Mouse (Mus musculus) stomach, postnatal 0 days (tissue): ENCODE results near the gene Git1. TPM values are rescaled to one million over a fixed set of nuclear protein-coding genes. Genes with fewer than 3 reads are reported as not detected.

Source experiments
- ATAC-seq: fragments of 200-750 bp; cut with Nextera tagmentation; 2 replicates; pipeline ENCODE4 v1.8.0; 2017; ENCODE audit not compliant: low FRiP score, low TSS enrichment
- DNase-seq: peaks from one replicate; pipeline ENCODE4 v3.0.0-alpha.2; 2016; ENCODE audit warnings: low spot score
- H3K27ac ChIP-seq: fragments of 300-500 bp; sonication (generic); replicated peaks from 2 replicates; pipeline ENCODE4 v1.5.1; 2014; ENCODE audit warnings: mild to moderate bottlenecking, control low read depth
- H3K27me3 ChIP-seq: fragments of 300-500 bp; sonication (generic); 2 replicates; pipeline ENCODE4 v1.6.1; 2014; ENCODE audit warnings: low read length; ENCODE audit not compliant: control insufficient read depth, insufficient read depth
- H3K36me3 ChIP-seq: fragments of 300-500 bp; sonication (generic); 2 replicates; pipeline ENCODE4 v1.6.1; 2014; ENCODE audit warnings: low read length, mixed read lengths; ENCODE audit not compliant: control insufficient read depth, insufficient read depth
- H3K4me1 ChIP-seq: fragments of 300-500 bp; sonication (generic); replicated peaks from 2 replicates; pipeline ENCODE4 v1.6.1; 2014; ENCODE audit warnings: antibody characterized with exemption; ENCODE audit not compliant: control insufficient read depth, insufficient read depth
- H3K4me2 ChIP-seq: fragments of 300-500 bp; sonication (generic); replicated peaks from 2 replicates; pipeline ENCODE4 v1.6.1; 2014; ENCODE audit warnings: low read depth, mild to moderate bottlenecking, control low read depth, moderate library complexity
- H3K4me3 ChIP-seq: fragments of 300-500 bp; sonication (generic); 2 replicates; pipeline ENCODE4 v1.5.1; 2014; ENCODE audit warnings: low read depth, low read length, control low read depth
- H3K9ac ChIP-seq: fragments of 300-500 bp; sonication (generic); 2 replicates; pipeline ENCODE4 v1.6.1; 2014; ENCODE audit warnings: mild to moderate bottlenecking, low read length, control low read depth, mixed read lengths
- H3K9me3 ChIP-seq: fragments of 300-500 bp; sonication (generic); 2 replicates; pipeline ENCODE4 v1.6.1; 2016; ENCODE audit warnings: low read length; ENCODE audit not compliant: control insufficient read depth
- CTCF ChIP-seq: IDR thresholded peaks from 2 replicates; pipeline ENCODE4 v1.5.1; 2016; ENCODE audit warnings: antibody characterized with exemption, low read depth, mild to moderate bottlenecking, moderate library complexity
- EP300 ChIP-seq: optimal IDR thresholded peaks from 2 replicates; pipeline ENCODE3; 2016; ENCODE audit warnings: antibody characterized with exemption
- WGBS: fragments of 180-500 bp; shearing (Covaris S2); extraction: QIAGEN DNeasy Blood & Tissue Kit; methylation state at CpG from one replicate; pipeline ENCODE4 v1.1.7; 2014; 5-methylcytosine and 5-hydroxymethylcytosine counted together
- polyA plus RNA-seq: library from polyadenylated mRNA; unstranded; fragments of >200 nt; fragmentation: Nextera tagmentation; extraction: Ambion mirVana; gene quantifications from 2 replicates; pipeline ENCODE4 v1.2.1, GENCODE M21; 2015

The Git1 gene
- polyA plus RNA-seq, 1 experiment from 2014 or later, result 5.9 TPM

DNA sequence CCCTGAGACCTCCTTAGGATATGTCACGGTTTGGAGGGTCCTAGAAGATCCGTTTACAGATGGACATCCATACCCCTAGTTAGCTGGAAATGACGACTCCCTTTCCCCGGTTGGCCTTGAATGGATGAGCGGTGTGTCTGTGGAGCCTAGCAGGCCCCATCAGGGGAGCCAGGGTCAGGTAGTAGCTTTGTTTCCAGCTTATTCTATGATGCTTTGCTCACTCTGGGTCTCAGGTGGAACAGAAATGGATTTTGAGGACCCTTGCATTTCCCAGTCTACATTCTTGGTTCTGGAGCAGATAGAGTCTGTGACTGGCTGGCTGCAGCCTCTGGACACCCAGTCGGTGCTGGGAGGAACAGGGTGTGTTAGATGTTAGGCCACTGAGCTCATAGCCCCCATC lies 1.4 kb downstream of the Git1 start:
- WGBS, result 66% methylated on average over 6 of the region's 6 CpGs
- 0 out of 2 replicates have a peak overlapping the region, but pooled peaks have one; percentile 8 for H3K27ac ChIP-seq

DNA sequence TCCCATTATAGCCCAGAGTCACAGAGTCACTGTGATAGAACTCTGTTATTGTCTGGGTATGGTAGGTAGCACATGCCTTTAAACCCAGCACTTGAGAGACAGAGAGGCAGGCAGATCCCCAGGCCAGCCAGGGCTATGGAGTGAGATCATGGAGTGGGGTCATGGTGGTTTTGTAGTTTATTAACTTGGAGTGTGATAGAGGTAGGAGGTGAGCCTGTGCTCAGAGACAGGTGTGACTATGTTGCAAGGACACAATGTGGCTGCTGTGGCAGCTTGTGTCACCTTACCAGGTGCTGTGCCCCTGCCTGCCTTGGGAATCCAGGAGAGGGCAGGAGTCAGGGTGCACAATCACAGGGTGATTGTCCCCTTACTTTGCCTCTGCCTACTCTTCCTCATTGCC lies 2.1 kb downstream of the Git1 start:
- Histone ChIP-seq H3K27me3 (no peaks in the 10 kb centered on the region), H3K9ac (no peak overlapping the region), H3K4me2 (no peak overlapping the region), H3K4me3 (no peak overlapping the region), H3K9me3 (no peaks in the 10 kb centered on the region), H3K4me1 (peaks cover 17% of the 10 kb centered on the region), H3K36me3 (peaks cover 6% of the 10 kb centered on the region; the same call in 1 of the 2 replicates), H3K27ac (0 out of 2 replicates have a peak overlapping the region, but pooled peaks have one; percentile 4)
- TF ChIP-seq CTCF, result no peak
- no peak for TF ChIP-seq EP300
- ATAC-seq (no peak), DNase-seq (no peak)

More for the DNA sequence above, 1.4 kb downstream of the Git1 start:
- Histone ChIP-seq H3K4me3 (peak overlapping the region; percentile 82; the same call in 1 of the 2 replicates), H3K4me1 (peaks cover 16% of the 10 kb centered on the region), H3K4me2 (peak overlapping the region; percentile 91), H3K36me3 (peaks cover under 1% of the 10 kb centered on the region; the same call in 1 of the 2 replicates), H3K9me3 (no peaks in the 10 kb centered on the region), H3K27me3 (no peaks in the 10 kb centered on the region), H3K9ac (0 out of 2 replicates have a peak overlapping the region, but pooled peaks have one; percentile 91)
- DNase-seq (no peak), ATAC-seq (no peak)
- TF ChIP-seq EP300 (no peak), CTCF (no peak)

DNA sequence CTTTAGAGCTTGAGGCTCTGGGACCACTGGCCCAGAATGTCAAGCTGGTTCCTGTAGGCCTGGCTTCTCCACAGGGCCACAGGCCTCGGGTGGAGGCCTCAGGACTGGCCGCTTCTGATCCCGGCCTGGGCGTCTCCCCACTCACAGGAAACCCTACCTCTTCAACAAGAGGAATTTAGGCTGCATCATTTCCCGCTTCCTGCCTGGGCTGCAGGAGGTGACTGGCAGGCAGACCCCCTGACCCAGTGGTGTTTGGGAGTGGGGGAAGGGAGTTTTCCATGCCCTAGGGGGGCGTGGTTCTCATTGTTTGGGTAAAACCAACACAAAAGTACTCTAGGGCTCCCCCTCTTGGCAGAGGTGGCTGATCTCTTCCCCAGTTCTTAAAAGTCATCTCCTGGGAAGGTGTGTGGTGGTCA lies 4.0 kb downstream of the Git1 start:
- peak; percentile 63 for TF ChIP-seq CTCF
- TF ChIP-seq EP300, result no peak
- H3K9ac ChIP-seq, result no peak overlapping the region
- H3K4me3 ChIP-seq, result no peak overlapping the region
- 35% methylated on average over 6 of the region's 6 CpGs for WGBS
- H3K4me2 ChIP-seq, result no peak overlapping the region
- no peak for ATAC-seq
- peaks cover 12% of the 10 kb centered on the region for H3K4me1 ChIP-seq
- peak overlapping the region; percentile 81 for H3K27ac ChIP-seq
- peak; percentile 72 for DNase-seq
- peaks cover 6% of the 10 kb centered on the region; the same call in 1 of the 2 replicates for H3K36me3 ChIP-seq
- no peaks in the 10 kb centered on the region for H3K27me3 ChIP-seq
- H3K9me3 ChIP-seq, result no peaks in the 10 kb centered on the region

DNA sequence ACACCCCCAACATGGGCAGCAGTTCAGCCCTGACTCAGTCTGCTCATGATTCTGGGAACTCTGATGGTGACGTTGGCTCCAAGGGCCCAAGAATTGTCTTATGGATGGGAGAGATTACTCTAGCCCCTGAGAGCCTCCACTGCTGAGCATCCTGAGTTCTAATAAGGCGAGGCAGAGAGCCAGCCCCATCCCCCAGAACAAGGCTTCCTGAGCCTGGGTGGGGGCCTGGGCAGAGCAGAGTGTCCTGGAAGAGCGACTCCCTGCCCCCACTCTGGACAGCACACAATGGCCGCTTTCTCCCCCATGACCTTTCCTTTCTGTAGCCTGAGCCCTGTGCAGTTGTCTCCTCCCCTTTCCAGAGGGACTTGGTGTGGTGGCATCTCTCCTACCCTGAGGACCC lies 4.5 kb downstream of the Git1 start:
- H3K9me3 ChIP-seq, result no peaks in the 10 kb centered on the region
- H3K9ac ChIP-seq, result peak overlapping the region; percentile 28; the same call in 1 of the 2 replicates
- peaks cover 6% of the 10 kb centered on the region for H3K36me3 ChIP-seq
- no peak for TF ChIP-seq EP300
- TF ChIP-seq CTCF, result no peak
- H3K4me2 ChIP-seq, result no peak overlapping the region
- no peak overlapping the region for H3K4me3 ChIP-seq
- peak overlapping the region; percentile 81 for H3K27ac ChIP-seq
- no peaks in the 10 kb centered on the region for H3K27me3 ChIP-seq
- 64% methylated on average over 4 of the region's 4 CpGs for WGBS
- DNase-seq (no peak), ATAC-seq (no peak; the same call in 1 of the 2 replicates)
- H3K4me1 ChIP-seq, result peaks cover 12% of the 10 kb centered on the region

DNA sequence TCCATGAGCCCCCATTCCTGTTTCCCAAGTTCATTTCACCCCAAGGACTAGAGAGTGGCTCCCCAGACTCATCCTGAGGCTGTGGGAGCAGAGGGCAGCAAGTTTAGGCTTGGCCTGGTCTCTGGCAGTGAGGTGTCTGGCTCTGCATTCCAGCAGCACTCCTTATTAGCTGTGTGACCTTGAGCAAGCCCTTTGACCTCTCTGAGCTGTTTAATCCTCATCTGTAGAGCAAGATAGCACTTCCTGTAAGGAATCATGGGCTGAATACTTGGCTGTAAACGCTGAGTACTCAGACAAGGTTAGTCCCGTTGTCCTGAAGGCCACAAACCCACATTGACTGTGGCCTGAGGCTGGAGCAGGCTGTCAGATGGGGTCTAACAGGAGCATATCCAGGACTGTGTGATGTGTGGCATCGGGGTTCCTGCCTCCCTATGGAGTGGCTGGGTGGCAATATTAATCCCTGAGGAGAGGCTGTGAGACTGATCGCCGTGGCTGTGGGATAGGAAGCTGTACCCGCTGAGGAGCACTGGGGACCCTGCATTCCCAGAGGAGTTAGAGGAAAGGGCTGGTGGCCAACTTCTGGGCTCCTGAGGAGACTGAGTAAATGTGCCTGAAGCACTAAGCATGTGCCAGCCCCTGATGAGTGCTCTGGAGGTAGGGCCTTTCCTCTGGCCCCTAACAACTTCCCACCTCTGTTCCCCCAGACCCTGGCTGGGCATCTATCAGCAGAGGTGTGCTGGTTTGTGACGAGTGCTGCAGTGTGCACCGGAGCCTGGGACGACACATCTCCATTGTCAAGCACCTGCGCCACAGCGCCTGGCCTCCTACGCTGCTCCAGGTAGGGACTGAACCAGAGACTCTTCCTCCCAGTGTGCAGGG lies 5.1 kb downstream of the Git1 start:
- Histone ChIP-seq H3K9ac (peak overlapping the region; percentile 28; the same call in 1 of the 2 replicates), H3K4me2 (no peak overlapping the region), H3K27ac (peak overlapping the region; percentile 81), H3K27me3 (no peaks in the 10 kb centered on the region), H3K36me3 (peaks cover 12% of the 10 kb centered on the region), H3K9me3 (no peaks in the 10 kb centered on the region), H3K4me1 (peaks cover 12% of the 10 kb centered on the region), H3K4me3 (no peak overlapping the region)
- TF ChIP-seq CTCF (no peak), EP300 (no peak)
- WGBS, result 78% methylated on average over 12 of the region's 12 CpGs
- ATAC-seq (no peak), DNase-seq (no peak)

DNA sequence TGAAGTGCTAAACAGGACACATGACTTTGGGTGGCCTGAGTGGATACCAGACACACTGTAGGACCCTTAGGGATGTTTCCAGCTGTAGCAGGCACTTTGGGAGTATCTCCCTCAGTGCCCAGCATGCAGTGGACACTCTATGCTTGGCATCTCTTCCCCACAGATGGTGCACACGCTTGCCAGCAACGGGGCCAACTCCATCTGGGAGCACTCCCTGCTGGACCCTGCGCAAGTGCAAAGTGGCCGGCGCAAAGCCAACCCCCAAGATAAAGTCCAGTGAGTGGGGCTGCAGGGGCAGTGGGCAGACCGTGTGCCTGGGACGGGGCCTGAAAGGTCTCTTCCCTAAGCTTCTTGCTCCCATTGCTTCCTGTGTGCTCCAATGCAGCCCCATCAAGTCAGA lies 6.0 kb downstream of the Git1 start:
- H3K4me2 ChIP-seq, result no peak overlapping the region
- peaks cover 15% of the 10 kb centered on the region for H3K36me3 ChIP-seq
- H3K27me3 ChIP-seq, result no peaks in the 10 kb centered on the region
- TF ChIP-seq EP300 (no peak), CTCF (no peak)
- no peak overlapping the region for H3K4me3 ChIP-seq
- H3K27ac ChIP-seq, result no peak overlapping the region
- peaks cover 10% of the 10 kb centered on the region for H3K4me1 ChIP-seq
- DNase-seq (no peak), ATAC-seq (no peak)
- no peaks in the 10 kb centered on the region for H3K9me3 ChIP-seq
- 81% methylated on average over 7 of the region's 7 CpGs for WGBS
- no peak overlapping the region for H3K9ac ChIP-seq
